ENCODE assay signal across 9 mouse cellular contexts in the genomic region with DNA sequence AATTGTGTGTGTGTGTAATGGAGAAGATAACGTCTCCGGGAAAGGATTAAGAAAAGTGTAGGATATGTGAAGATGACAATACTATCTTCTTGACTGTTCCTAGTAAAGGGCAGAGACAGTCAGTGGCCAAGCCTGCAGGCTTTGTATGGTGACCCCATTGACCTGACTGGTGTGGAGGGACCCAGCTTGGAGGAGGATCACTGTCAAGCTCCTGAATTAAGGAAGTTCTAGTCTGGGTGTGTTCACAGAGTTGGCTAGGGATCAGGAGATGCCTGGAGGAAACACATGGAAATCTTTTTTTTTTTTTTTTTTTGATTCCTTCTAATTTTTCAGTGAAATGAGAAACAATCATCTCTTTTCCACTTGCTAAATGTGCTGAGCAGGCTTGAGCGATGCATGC. TPM values are rescaled to one million over a fixed set of nuclear protein-coding genes. Genes with fewer than 3 reads are reported as not detected.
DNase-seq lines count a peak whose midpoint lies in the region; ATAC-seq lines count a peak whose summit lies in the region.
"Had no signal": no experiment of that assay in that cellular context is flagged by ENCODE, and none has a peak within 500 bp of the region (broad histone marks: within the 10 kb centered on the region; RNA-seq: fewer than 3 reads in every experiment).

No protein-coding gene starts in this region.

- no peak overlapping the region for H3K4me2 ChIP-seq in heart, embryonic 12.5 days
- no peak overlapping the region for H3K4me2 ChIP-seq in embryonic facial prominence, embryonic 14.5 days (ENCODE audit: low read depth, low read length)

- H3K4me3 ChIP-seq in heart, embryonic 12.5 days: no peak overlapping the region
- H3K4me3 ChIP-seq in heart, embryonic 10.5 days: no peak overlapping the region
- H3K4me3 ChIP-seq in embryonic facial prominence, embryonic 14.5 days (ENCODE audit: low read depth, low read length): no peak overlapping the region

- no peaks in the 10 kb centered on the region for H3K36me3 ChIP-seq in heart, embryonic 12.5 days
- H3K36me3 ChIP-seq in heart, embryonic 10.5 days: no peaks in the 10 kb centered on the region
- H3K36me3 ChIP-seq in embryonic facial prominence, embryonic 14.5 days (ENCODE audit: control insufficient read depth, insufficient read depth, low read length): no peaks in the 10 kb centered on the region

- no peaks in the 10 kb centered on the region for H3K27me3 ChIP-seq in heart, embryonic 12.5 days (replicated peaks)
- no peaks in the 10 kb centered on the region for H3K27me3 ChIP-seq in heart, embryonic 10.5 days (ENCODE audit: insufficient read depth, poor library complexity, severe bottlenecking)
- H3K27me3 ChIP-seq in embryonic facial prominence, embryonic 14.5 days (replicated peaks; ENCODE audit: control insufficient read depth, insufficient read depth, low read length): no peaks in the 10 kb centered on the region
- H3K27me3 ChIP-seq: CH12.LX had no signal

- 68% methylated on average over 3 of the region's 3 CpGs for WGBS in heart, embryonic 12.5 days
- 71% methylated on average over 3 of the region's 3 CpGs for WGBS in heart, embryonic 10.5 days
- WGBS in embryonic facial prominence, embryonic 14.5 days: 55% methylated on average over 3 of the region's 3 CpGs

- H3K9me3 ChIP-seq in heart, embryonic 12.5 days (replicated peaks): no peaks in the 10 kb centered on the region
- no peaks in the 10 kb centered on the region for H3K9me3 ChIP-seq in heart, embryonic 10.5 days
- H3K9me3 ChIP-seq in embryonic facial prominence, embryonic 14.5 days (ENCODE audit: control insufficient read depth, low read length): no peaks in the 10 kb centered on the region

- H3K27ac ChIP-seq in heart, embryonic 12.5 days (ENCODE audit: poor library complexity, severe bottlenecking): 0 out of 2 replicates have a peak overlapping the region, but pooled peaks have one; percentile 25
- H3K27ac ChIP-seq in heart, embryonic 10.5 days: no peak overlapping the region
- peak overlapping the region; percentile 64 for H3K27ac ChIP-seq in embryonic facial prominence, embryonic 14.5 days (replicated peaks; ENCODE audit: low read depth, low read length)

- DNase-seq in heart, embryonic 10.5 days (ENCODE audit: low spot score): no peak
- peak; percentile 59 for DNase-seq in 3T3-L1 (ENCODE audit: low read depth, low spot score)
- no peak for DNase-seq in embryonic facial prominence, embryonic 14.5 days (ENCODE audit: low spot score)
- DNase-seq in kidney, postnatal 25 days: peak; percentile 31 to 68
- no peak for DNase-seq in ovary, adult 18-20 months (ENCODE audit: low spot score)
- DNase-seq: cerebellum, adult 9-11 months had no signal

- ATAC-seq in heart, embryonic 12.5 days (ENCODE audit: insufficient number of reproducible peaks, low FRiP score): peak; percentile 66; the same call in 1 of the 2 replicates
- ATAC-seq in embryonic facial prominence, embryonic 14.5 days (ENCODE audit: low read depth): no peak
- ATAC-seq in inflammation-experienced regulatory T-cells, adult 6 months: no peak

- peaks cover 24% of the 10 kb centered on the region for H3K4me1 ChIP-seq in heart, embryonic 12.5 days (replicated peaks)
- peaks cover 11% of the 10 kb centered on the region; the same call in 1 of the 2 replicates for H3K4me1 ChIP-seq in heart, embryonic 10.5 days
- H3K4me1 ChIP-seq in embryonic facial prominence, embryonic 14.5 days (ENCODE audit: control insufficient read depth, insufficient read depth, low read length): peaks cover 34% of the 10 kb centered on the region

- H3K9ac ChIP-seq in heart, embryonic 12.5 days: no peak overlapping the region
- H3K9ac ChIP-seq in embryonic facial prominence, embryonic 14.5 days (ENCODE audit: low read depth, low read length): no peak overlapping the region

RNA-seq across cellular contexts. Expression of a gene that starts 35.9 kb away (rescaled TPM):
- polyA plus RNA-seq in heart, embryonic 12.5 days (2016; fragmentation: Nextera tagmentation; extraction: Ambion mirVana): 0.05 TPM in 1 of 2 replicates, not detected in the other
- not detected in 2 replicates for polyA plus RNA-seq in heart, embryonic 10.5 days (2016; fragmentation: Nextera tagmentation; extraction: Ambion mirVana)
- 0.08 TPM in 1 of 2 replicates, not detected in the other for polyA plus RNA-seq in embryonic facial prominence, embryonic 14.5 days (2014; fragmentation: Nextera tagmentation; extraction: Ambion mirVana)
- not detected for polyA plus RNA-seq in inflammation-experienced regulatory T-cells, adult 6 months (2017; shearing (Covaris generic))

Comparison
In these comparisons a context has a peak if more than half of its experiments do, and no peak if none do; other contexts are left out.
1. DNase-seq: peak in 3T3-L1 (single experiment) and kidney, postnatal 25 days (2 of 2); none in heart, embryonic 10.5 days (single experiment), embryonic facial prominence, embryonic 14.5 days (single experiment) and ovary, adult 18-20 months (single experiment).